Mouse (Mus musculus) regulatory T cell (primary cell): ENCODE measurements around the gene Pde11a.

Experiments used
- in situ Hi-C: fragments of 300-600 bp; cut with MboI, MseI; formaldehyde crosslinking; loops from one replicate; pipeline ENCODE4 v1.15.1; 2025; ENCODE audit warnings: high pct_unique_total_duplicates

Pde11a gene

DNA sequence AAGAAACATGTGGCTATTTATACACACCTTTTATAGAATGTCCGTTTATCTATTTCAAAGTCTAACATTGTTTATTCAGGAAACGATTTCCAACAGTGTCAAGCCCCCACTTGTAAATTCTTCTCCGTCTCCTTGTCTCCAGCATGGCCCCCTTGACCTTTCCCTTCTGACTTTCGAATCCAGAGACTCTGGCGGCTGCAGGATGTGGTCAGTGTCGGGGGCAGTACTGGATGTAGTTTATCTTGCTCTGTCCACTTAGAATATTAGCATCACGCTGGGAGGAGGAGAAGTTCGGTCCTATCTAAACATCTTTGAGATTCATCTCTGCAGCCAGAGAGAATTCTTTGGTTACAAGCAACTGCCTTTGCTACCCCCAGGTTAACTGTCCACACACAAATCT is 240.2 kb downstream of the Pde11a start:
- in situ Hi-C loops, result no loop called here

DNA sequence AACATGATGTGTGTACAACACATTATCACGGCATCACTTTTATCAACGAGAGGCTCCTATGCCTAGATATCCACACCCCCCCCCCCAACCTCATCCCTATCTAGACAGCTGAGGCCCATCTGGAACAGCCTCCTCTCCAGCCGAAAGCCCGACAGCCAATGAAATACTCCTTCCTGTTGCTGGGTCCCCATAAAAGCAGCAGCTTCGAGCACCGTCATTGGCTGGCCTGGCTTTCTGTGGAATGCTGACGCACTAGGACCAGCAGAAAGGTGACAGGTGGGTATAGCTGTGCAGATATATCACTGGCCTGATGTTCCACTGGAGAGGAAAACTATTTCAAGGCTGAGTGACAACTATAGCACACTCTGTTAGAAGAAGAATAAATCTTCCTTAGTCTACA is 240.7 kb downstream of the Pde11a start:
- in situ Hi-C loops, result no loop called here

DNA sequence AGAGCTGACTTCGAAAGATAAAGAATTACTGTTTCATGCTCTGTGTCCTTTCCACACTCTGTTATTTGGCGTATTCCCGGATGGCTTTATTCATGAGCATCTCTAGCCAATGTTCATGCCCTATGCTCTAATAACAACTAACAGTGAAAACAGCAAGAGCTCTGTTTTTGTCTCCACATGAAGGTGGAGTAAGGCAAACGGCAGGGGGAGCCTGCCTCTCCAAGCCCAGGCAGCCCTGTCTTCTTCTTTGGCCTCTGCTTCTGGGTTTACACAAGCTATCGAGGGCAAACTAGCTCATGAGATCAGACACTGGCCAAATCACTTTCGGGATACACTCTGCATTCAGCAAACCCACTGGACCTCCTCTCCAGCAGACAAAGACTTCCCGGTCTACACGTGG is 241.3 kb downstream of the Pde11a start:
- in situ Hi-C loops, result no loop called here

DNA sequence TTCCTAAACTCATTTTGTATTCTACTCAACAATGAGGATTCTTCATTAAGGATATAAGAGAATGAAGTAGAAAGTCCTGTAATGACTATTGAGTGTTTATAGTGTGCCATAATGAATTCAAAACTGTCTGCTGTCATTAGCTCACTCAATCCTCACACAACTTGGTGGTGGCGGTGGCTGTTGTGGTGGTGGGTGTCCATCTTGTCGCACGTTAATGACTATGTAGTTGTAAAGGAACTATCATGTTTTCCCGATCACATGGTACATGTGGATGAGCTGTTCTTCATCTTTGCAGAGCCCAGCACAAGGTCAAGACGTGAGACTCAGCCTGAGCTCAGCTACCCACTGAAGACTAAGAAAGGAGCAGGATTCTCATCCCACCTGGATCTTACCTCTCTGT is 242.7 kb downstream of the Pde11a start:
- in situ Hi-C loops, result no loop called here

DNA sequence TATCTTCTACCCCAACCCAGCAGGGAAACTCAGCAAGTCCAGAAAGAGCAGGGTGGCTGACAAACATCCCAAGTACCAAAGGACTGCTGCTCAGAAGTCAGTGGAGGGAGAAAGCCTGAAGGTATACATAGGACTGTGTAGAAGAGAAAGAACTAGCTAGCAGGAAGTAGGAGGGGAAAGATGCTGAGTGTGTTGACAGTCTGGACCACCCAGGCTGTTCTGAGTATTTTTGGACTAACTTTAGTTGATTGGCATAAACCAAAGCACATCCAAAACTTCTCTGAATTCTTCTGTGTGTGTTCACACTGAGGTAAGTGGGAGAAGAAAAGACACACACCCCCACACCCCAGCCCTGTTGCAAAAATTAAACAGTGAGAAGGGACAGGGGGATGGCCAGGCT is 248.1 kb downstream of the Pde11a start:
- in situ Hi-C loops, result no loop called here

DNA sequence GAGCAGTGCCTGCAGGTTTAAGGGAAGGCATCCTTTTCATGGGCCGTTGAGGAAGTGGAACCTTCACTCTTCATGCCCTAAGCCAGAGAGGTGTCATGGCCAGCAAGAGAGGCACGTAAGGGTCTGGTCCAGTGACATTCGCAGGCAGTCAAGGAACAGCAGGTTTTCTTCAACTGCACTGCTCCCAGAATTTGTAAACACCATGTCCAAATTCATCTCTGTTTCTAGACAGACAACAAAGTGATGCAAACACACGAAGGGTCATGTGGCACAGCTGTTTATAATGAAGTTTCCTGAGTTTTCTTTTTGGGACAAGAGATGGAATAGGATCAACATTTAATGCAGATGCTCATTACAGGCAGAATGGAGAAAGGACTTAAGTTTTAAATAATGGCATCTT is 249.7 kb downstream of the Pde11a start:
- in situ Hi-C loops, result no loop called here

DNA sequence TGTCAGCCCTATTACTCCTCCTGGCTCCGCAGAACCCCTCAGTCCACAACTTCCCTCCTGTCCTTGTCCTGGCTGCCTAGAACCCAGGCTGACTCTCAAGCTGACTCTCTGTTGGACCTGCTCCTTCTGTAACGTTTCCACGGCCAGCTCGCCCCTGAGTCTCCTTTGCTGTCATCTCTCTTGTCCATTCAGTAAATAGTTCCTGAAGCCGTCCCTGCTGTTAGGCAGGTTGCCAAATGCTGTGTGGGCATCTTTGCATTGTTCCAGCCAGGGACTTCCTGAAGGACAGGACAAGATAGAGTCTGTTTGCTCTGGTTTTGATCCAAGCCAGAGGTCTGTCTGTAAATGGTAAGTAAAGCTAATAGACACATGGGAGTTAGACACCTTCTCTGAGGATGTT is 250.2 kb downstream of the Pde11a start:
- in situ Hi-C loops, result no loop called here

DNA sequence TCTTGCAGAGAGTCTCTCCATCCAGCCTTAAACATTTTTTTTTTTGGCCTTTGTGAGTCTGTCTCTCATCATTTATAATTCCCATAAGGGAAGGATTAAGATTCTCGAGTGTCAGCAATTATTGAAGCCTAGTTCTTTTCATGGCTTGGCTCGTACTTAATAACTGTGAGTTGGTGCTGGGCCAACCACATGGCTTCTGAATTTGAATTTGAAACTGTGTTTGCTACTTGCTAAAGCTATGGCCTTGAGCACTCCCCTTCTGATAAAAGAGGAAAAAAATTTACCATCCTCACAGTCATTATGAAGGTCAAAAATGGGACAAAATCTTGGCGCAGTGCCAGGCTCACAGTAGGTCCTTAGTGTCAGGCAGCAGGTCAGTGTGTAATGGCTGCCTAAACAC is 251.4 kb downstream of the Pde11a start:
- in situ Hi-C loops, result no loop called here

DNA sequence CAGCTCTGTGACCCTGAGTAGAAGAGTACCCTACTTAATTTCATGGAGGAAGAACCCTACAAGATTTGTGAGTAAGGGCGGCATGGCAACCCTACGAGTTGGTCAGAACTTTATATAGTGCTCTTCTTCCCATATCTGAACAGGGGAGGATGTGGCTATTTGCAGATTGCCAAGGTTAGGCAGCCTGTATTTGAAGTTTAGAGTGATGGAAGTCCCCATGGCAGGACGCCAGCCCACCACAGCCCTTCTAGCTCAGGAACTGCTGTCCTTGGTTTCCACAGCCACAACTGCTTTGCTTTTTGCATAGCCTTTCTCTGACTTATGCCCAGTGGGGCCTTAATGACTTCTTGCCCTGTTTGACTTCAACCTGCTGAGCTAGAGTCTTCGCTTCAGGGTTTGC is 253.6 kb downstream of the Pde11a start:
- in situ Hi-C loops, result no loop called here

DNA sequence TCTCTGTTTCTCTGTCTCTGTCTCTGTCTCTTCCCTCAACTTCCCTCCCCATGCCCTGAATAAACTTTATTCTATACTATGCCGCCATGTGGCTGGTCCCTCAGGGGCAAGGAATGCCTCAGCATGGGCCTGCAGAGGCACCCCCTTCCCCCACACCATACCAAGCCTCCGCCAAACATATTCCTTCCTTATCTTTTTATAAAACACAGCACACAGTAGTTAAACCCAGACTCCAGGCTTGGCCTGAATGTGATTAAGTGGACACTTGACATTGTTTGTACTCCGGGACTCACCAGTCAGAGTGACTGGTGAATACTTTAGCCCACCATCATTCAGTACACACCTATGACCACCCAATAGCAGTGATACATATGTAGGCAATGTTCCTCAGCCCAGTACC is 254.7 kb downstream of the Pde11a start:
- in situ Hi-C loops, result no loop called here

DNA sequence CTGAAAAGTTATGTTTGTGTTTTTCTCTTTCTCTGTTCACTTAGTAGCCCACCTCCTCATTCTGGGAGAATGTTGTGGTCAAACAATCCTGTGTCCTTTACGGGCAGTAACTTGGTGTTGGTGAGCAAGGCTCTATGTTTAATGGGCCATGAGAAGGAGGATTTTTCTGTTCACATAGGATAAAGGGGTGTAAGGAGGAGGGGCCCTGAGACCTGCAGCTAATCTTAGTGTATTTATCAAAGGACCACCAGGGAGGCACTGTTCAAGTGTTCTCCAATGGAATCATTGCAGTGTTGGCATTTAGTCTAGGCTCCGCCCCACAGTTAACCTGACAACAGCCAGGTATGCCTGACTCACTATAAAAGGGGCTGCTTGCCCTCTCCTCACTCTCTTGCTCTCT is 255.2 kb downstream of the Pde11a start:
- in situ Hi-C loops, result no loop called here

DNA sequence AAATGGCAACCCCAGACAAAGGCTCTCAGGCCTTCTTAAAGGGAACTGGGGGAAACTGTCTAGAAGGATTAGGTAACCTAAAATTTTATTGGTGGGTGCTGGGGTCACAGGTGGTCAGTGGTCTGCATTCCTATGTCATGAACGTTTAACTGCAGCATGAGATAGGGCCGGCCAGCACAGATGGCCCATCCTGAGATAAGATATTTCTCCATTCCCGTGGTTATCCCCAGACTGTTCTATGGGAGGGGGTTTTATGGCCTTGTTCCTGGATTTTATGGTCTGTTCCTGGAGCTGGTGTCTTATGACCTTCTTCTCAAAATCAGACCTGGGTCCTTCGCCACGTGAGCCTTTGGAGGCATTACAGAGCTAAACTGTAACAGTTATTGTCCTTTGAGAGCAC is 256.6 kb downstream of the Pde11a start:
- in situ Hi-C loops, result no loop called here

DNA sequence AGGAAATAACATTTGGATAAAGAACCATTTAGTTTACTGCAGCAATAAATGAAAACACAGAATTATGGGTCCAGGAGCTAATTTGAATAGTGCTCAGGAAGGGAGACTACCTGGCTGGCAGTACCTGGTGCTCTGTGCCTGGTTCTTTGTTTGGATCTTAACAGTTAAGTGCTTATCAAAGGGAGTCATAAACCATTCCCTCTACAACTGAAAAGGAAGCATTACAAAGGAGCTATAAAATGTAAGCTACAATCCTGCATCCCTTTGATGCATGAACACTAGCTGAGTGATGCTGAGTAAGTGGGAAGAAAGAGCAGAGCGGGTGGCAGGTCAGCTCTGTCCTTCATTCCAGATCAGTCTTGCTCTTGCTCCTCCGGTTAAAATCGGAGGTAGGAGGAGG is 258.0 kb downstream of the Pde11a start:
- in situ Hi-C loops, result no loop called here

DNA sequence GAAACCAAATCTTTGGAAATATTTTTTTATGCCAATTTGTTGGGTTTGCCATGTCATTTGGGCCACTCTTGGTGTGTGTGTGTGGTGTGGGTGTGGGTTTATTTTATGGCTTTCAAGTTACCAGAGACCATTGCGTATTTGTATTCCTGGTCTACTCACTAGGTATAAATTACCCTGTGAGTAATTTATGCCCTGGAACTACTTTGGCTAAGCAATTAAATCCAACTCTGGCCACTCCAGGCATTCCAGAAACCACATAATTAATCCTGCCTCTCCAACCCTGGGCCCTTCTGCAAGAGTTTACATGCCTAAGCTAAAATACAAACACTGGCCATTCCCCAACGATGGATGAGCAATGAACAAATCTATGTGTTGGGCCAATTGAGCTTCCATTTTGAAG is 261.7 kb downstream of the Pde11a start:
- in situ Hi-C loops, result no loop called here

DNA sequence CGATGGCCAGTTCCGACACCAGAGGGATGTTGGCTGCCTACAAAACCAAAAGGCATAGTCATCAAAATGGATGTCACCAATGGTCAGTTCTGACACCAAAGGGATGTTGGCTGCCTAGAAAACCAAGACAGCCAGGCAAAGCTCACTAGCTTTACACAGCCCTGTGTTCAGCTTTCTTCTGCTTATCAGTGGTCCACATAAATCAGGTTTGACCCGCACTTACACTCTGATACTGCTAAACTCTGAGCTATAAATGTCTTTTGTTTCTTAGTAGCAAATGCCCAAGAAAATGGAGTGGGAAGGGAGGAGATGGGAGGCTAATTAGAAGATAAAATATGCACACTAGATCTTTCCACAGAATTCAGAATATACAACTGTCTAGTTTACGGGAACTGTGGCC is 262.5 kb downstream of the Pde11a start:
- in situ Hi-C loops, result no loop called here

DNA sequence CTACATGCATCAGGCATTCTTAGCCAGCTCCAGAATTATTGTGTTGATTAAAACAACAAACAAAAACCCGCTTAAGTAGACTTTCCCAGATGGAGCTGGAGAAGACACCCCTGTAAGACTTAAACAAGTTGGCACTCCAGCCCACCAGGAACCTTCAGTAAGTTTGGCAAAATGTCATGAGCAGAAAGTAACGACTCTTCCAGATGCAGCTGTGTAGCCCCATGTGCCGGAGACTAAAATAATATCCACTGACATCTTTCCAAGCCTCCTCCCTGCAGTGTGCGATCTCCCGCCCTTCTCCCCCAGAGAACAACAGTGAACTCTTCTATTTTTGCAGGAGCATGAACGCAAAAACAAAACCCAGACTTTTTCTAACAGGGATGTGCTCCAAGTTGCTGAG is 265.5 kb downstream of the Pde11a start:
- in situ Hi-C loops, result loop anchor here (5.0 kb wide), 1 partner anchor 76 kb away; no protein-coding TSS in a partner anchor

DNA sequence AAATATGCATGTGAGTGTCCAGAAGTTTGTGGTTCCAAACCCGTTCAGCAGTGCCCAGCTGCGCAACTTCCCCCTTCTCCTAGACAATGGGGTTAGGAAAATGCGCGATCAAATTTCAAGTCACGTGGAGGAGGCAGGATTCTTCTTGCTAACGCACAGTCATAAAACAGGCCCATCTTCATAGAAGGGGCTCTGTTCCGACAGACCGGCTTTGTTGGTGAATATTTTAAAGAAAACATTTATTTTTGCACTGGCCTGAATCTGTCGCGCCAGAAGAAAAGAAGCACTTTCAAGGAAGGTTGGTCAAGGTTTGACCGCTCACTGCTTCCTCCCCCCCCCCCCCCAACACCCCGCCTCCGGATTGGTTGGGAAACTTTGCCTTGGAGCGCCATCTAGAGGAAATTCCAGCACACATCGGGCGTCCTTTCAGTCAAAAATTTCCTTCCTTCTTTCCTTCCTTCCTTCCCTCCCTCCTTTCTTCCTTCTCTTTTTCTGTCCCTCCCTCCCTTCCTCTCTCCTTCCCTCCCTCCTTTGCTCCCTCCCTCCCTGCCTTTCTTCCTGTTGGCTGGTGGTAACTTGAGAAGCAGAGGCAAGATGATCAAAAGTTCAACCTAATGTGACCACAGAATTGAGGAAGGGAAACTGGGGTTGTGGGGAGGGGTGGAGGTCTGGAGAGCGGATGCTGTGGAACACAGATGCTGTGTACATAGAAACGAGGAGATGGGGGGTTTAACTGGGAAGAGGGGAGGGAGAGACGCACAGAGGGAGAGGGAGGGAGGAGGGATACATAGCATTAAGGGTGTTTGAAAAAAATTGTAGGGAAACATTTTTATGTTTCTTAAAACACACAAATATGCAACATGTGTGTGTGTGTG is 267.9 kb downstream of the Pde11a start:
- in situ Hi-C loops, result loop anchor here (5.0 kb wide), 1 partner anchor 73 kb away; no protein-coding TSS in a partner anchor

DNA sequence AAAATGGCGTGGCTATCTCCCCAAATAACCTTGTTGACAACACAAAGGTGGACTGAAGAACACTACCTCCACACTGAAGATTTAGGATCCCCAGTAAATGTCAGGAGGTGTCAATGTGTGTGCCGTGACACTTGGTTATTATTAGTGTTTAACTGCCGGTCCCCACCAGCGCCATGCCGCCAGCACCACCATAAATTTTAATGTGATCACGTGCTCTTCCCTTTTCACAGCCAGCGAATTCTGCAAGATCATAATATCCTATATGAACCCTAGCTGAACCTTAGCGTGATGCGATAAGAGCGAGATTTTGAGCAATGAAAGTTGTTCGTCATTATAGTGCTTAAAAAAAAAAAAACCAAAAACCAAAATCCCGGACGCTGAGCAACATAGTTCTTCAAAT is 269.3 kb downstream of the Pde11a start:
- in situ Hi-C loops, result no loop called here

DNA sequence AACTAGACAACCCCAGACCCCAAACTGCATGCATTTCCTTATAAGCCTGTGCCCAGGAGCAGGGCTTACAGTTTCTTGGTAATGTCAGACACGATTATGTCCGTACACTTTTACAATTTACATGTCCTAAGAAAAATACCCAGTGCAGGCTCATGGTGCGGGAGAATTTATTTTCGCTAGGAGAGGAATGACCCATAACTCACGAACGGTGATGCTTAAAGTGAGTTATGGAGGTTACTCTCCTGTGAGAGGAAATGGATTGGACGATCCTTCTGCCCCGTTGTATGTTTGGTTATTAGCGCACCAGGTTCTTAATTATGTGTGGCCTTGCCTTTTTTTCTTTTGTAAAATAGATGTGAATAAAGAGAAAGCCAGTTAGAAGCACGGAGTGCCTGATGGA is 270.4 kb downstream of the Pde11a start:
- in situ Hi-C loops, result no loop called here

DNA sequence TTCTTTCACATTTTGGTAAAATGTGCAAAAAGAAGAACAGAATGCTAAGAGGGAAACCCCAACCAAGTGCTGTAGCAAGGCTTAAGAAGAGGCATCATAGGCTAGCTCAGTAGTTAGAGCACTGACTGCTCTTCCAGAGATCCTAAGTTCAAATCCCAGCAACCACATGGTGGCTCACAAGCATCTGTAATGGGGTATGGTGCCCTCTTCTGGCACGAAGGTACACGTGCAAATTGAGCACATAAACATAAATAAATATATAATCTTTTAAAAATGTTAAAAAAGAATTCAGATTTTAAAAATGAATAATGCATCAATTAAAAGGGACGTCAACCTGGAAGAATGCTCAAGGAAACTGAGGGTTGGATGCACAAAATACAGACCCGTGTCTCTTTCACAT is 271.4 kb downstream of the Pde11a start:
- in situ Hi-C loops, result no loop called here

DNA sequence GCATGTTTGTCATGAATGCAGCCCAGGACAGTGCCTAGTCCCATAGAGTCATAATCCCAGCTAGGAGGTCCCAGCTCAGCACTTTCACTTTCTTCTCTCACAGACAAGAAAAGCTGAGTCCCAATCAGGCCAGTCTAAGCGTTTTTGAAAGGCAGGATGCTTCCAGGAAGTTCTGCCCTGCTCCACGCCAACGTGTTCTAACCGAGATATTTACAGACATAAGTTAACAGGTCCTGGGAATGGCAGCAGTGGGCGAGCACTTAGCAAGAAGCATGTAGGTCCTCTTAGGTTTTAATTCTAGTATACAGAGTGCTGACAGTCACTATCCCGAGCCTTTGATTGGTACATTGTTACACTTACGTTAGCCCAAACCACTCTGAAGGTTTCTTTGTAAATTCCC is 273.3 kb downstream of the Pde11a start:
- in situ Hi-C loops, result no loop called here

DNA sequence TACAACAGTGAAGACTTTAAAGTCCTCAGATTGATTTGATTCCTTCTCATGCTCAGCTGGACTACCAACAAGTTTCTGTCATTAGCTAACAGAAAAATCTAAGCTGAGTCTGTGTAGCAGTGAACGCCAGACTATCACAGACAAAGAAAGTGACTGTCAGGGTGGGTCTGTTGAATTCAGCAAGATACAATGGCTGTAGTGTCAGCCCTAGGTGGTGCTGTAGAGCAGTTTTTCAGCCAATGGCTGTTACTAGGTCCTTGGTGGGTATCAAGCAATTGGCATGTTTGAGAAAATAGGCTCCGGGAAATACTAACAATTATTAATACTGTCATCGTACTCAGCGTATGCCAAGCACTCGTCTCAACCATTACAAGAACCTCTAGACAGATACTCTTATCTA is 274.5 kb downstream of the Pde11a start:
- in situ Hi-C loops, result no loop called here

DNA sequence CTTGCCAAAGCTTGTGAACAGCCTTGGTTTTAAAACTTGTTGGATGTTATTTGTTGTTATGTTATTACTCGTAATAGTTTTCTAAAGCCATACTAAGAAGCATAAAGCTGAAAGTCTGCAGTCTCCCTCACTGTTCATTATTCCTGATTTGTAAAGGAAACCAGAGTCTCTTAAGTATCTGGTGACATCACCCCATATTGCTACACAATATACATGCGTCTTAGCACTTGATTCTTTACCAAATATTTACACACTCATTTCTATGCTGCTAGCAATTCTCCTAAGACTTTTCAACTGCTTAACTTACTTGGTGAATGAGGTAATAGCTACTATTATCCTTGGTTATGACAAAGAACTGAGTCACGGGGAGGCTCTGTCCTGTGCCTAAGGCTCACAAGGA is 278.4 kb downstream of the Pde11a start:
- in situ Hi-C loops, result no loop called here

DNA sequence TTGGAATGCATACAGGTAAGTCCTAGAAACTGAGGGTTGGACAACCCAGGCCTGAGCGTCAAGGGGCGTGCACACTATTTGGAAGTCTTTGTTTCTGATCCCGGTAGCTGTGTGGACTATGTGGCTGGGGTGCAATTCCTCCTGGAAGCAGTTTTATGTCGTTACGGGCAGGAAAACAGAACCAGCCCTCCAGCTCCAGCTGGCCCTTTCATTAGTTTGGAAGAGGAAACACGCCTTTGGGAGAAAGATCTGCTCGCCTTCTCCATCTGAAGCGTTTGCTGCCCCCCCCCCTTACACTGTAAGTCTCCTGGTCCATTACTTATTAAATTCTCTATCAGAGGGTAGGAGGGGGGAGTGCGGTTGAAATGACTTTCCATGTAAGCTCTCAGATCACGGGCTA is 279.0 kb downstream of the Pde11a start:
- in situ Hi-C loops, result no loop called here
